Mouse (Mus musculus): Measurements from ENCODE around the gene Rtn4r.

DNA sequence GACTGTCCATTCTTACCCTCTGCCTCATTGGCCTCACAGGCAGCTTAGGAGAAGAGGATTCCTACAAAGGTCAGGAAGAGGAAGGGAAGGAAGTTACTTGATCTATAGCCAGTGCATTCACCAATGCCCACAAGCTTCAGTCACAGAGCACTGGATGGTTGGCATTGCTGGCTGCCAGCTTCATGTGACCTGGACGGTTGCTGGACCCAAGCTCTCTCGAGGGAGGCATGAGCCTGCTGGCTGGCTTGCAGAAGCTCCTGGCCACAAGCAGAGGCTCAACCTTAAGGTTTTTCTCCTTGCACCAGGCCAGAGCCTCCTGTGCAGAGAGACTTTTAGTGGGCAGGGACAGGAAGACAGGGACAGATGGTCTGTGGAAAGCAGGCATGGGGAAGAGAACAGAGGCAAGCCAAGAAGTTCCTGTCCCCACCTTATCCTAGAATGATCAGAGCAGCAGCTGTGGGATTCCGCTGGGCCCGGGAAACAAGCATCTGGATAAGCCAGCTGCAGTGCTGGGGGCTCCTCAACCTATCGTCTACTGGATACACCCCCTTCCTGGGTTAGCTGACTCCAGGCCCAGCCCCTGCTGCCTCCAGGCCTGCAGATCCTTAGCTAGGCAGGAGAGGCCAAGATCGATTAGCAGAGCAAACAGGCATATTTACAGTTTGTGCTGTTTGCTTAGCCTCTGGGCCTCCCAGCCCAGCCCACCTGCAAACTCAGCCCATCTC, 48.5 kb downstream of the Rtn4r start:
- TF ChIP-seq POLR2A (IDR thresholded peaks at IDR 0.05; ENCODE audit: low read depth, low read length), result no peak
- TF ChIP-seq CTCF (conservative IDR thresholded peaks at IDR 0.05; ENCODE audit: insufficient read depth, insufficient read length, low read depth, low read length), result no peak

Data from kidney, adult 2 months (tissue).